Mouse (Mus musculus): ENCODE measurements around the gene Cul9. TPM values are rescaled to one million over a fixed set of nuclear protein-coding genes. Genes with fewer than 3 reads are reported as not detected.

Cul9 gene
- polyA plus RNA-seq, 1 experiment, result 22.0 TPM

- Histone ChIP-seq H3K27me3 (ENCODE audit: control insufficient read depth, insufficient read depth, low read length) (peaks cover 26% of the 10 kb centered on the region), H3K27ac (ENCODE audit: control insufficient read depth, insufficient read depth, low read length) (no peak overlapping the region)
These were observed 59.2 kb downstream of the Cul9 start for GRCm38 (mm10) chr17:46486995-46487394.

GRCm38 (mm10) chr17:46484461-46484875 is 61.7 kb downstream of the Cul9 start:
- H3K4me3 ChIP-seq (ENCODE audit: control insufficient read depth, insufficient read depth, low read length), result no peak overlapping the region
- H3K36me3 ChIP-seq (ENCODE audit: control insufficient read depth, insufficient read depth, low read length), result no peaks in the 10 kb centered on the region
- WGBS, result 12% methylated on average over 6 of the region's 6 CpGs
- H3K27ac ChIP-seq (ENCODE audit: control insufficient read depth, insufficient read depth, low read length), result no peak overlapping the region
- peaks cover 26% of the 10 kb centered on the region for H3K27me3 ChIP-seq (ENCODE audit: control insufficient read depth, insufficient read depth, low read length)
- TF ChIP-seq POLR2A (IDR thresholded peaks at IDR 0.05; ENCODE audit: control insufficient read depth, extremely low read depth, insufficient read depth, low read length, poor library complexity) (no peak), CTCF (IDR thresholded peaks at IDR 0.05; ENCODE audit: borderline replicate concordance, control insufficient read depth, extremely low read depth, insufficient read depth, low read length, poor library complexity) (no peak)
- no peaks in the 10 kb centered on the region; the same call in none of the 2 replicates for H3K4me1 ChIP-seq (replicated peaks; ENCODE audit: control insufficient read depth, insufficient read depth, low read length)
- DNase-seq, result no peak

More at GRCm38 (mm10) chr17:46486995-46487394, 59.2 kb downstream of the Cul9 start:
- H3K4me1 ChIP-seq (replicated peaks; ENCODE audit: control insufficient read depth, insufficient read depth, low read length), result no peaks in the 10 kb centered on the region; the same call in none of the 2 replicates
- no peak overlapping the region for H3K4me3 ChIP-seq (ENCODE audit: control insufficient read depth, insufficient read depth, low read length)
- no peak for DNase-seq
- H3K36me3 ChIP-seq (ENCODE audit: control insufficient read depth, insufficient read depth, low read length), result no peaks in the 10 kb centered on the region
- 16% methylated on average over 22 of the region's 22 CpGs for WGBS
- TF ChIP-seq POLR2A (IDR thresholded peaks at IDR 0.05; ENCODE audit: control insufficient read depth, extremely low read depth, insufficient read depth, low read length, poor library complexity) (no peak), CTCF (IDR thresholded peaks at IDR 0.05; ENCODE audit: borderline replicate concordance, control insufficient read depth, extremely low read depth, insufficient read depth, low read length, poor library complexity) (no peak)

GRCm38 (mm10) chr17:46484021-46484431 is 62.2 kb downstream of the Cul9 start:
- whole genome bisulfite sequencing, result 3% methylated on average over 13 of the region's 13 CpGs
- DNase-seq, result no peak
- H3K27me3 ChIP-seq (ENCODE audit: control insufficient read depth, insufficient read depth, low read length), result peaks cover 26% of the 10 kb centered on the region
- no peak overlapping the region for H3K4me3 ChIP-seq (ENCODE audit: control insufficient read depth, insufficient read depth, low read length)
- no peaks in the 10 kb centered on the region; the same call in none of the 2 replicates for H3K4me1 ChIP-seq (replicated peaks; ENCODE audit: control insufficient read depth, insufficient read depth, low read length)
- no peak overlapping the region for H3K27ac ChIP-seq (ENCODE audit: control insufficient read depth, insufficient read depth, low read length)
- TF ChIP-seq POLR2A (IDR thresholded peaks at IDR 0.05; ENCODE audit: control insufficient read depth, extremely low read depth, insufficient read depth, low read length, poor library complexity), result no peak
- TF ChIP-seq CTCF (IDR thresholded peaks at IDR 0.05; ENCODE audit: borderline replicate concordance, control insufficient read depth, extremely low read depth, insufficient read depth, low read length, poor library complexity), result no peak
- H3K36me3 ChIP-seq (ENCODE audit: control insufficient read depth, insufficient read depth, low read length), result no peaks in the 10 kb centered on the region

GRCm38 (mm10) chr17:46483561-46484001 is 62.6 kb downstream of the Cul9 start:
- DNase-seq, result no peak
- Histone ChIP-seq H3K36me3 (ENCODE audit: control insufficient read depth, insufficient read depth, low read length) (no peaks in the 10 kb centered on the region), H3K4me3 (ENCODE audit: control insufficient read depth, insufficient read depth, low read length) (peak overlapping the region; percentile 5; the same call in 1 of the 2 replicates), H3K27ac (ENCODE audit: control insufficient read depth, insufficient read depth, low read length) (no peak overlapping the region), H3K27me3 (ENCODE audit: control insufficient read depth, insufficient read depth, low read length) (peaks cover 26% of the 10 kb centered on the region), H3K4me1 (replicated peaks; ENCODE audit: control insufficient read depth, insufficient read depth, low read length) (no peaks in the 10 kb centered on the region; the same call in none of the 2 replicates)
- WGBS, result 2% methylated on average over 16 of the region's 16 CpGs
- TF ChIP-seq CTCF (IDR thresholded peaks at IDR 0.05; ENCODE audit: borderline replicate concordance, control insufficient read depth, extremely low read depth, insufficient read depth, low read length, poor library complexity), result no peak
- TF ChIP-seq POLR2A (IDR thresholded peaks at IDR 0.05; ENCODE audit: control insufficient read depth, extremely low read depth, insufficient read depth, low read length, poor library complexity), result no peak

- H3K36me3 ChIP-seq (ENCODE audit: control insufficient read depth, insufficient read depth, low read length), result no peaks in the 10 kb centered on the region
- DNase-seq, result no peak
- no peak overlapping the region for H3K27ac ChIP-seq (ENCODE audit: control insufficient read depth, insufficient read depth, low read length)
- H3K27me3 ChIP-seq (ENCODE audit: control insufficient read depth, insufficient read depth, low read length), result no peaks in the 10 kb centered on the region; the same call in 1 of the 2 replicates
- WGBS, result 95% methylated on average over 15 of the region's 15 CpGs
- no peak for TF ChIP-seq POLR2A (IDR thresholded peaks at IDR 0.05; ENCODE audit: control insufficient read depth, extremely low read depth, insufficient read depth, low read length, poor library complexity)
- TF ChIP-seq CTCF (IDR thresholded peaks at IDR 0.05; ENCODE audit: borderline replicate concordance, control insufficient read depth, extremely low read depth, insufficient read depth, low read length, poor library complexity), result no peak
- no peak overlapping the region for H3K4me3 ChIP-seq (ENCODE audit: control insufficient read depth, insufficient read depth, low read length)
- peaks cover 14% of the 10 kb centered on the region for H3K4me1 ChIP-seq (replicated peaks; ENCODE audit: control insufficient read depth, insufficient read depth, low read length)
These were observed 68.9 kb downstream of the Cul9 start for GRCm38 (mm10) chr17:46477286-46477685.

GRCm38 (mm10) chr17:46476601-46477000 is 69.6 kb downstream of the Cul9 start:
- DNase-seq, result peak; percentile 55
- Histone ChIP-seq H3K4me3 (ENCODE audit: control insufficient read depth, insufficient read depth, low read length) (no peak overlapping the region), H3K27ac (ENCODE audit: control insufficient read depth, insufficient read depth, low read length) (no peak overlapping the region), H3K4me1 (replicated peaks; ENCODE audit: control insufficient read depth, insufficient read depth, low read length) (peaks cover 14% of the 10 kb centered on the region), H3K36me3 (ENCODE audit: control insufficient read depth, insufficient read depth, low read length) (no peaks in the 10 kb centered on the region), H3K27me3 (ENCODE audit: control insufficient read depth, insufficient read depth, low read length) (no peaks in the 10 kb centered on the region; the same call in 1 of the 2 replicates)
- WGBS, result 57% methylated on average over 8 of the region's 8 CpGs
- TF ChIP-seq POLR2A (IDR thresholded peaks at IDR 0.05; ENCODE audit: control insufficient read depth, extremely low read depth, insufficient read depth, low read length, poor library complexity) (no peak), CTCF (IDR thresholded peaks at IDR 0.05; ENCODE audit: borderline replicate concordance, control insufficient read depth, extremely low read depth, insufficient read depth, low read length, poor library complexity) (no peak)

GRCm38 (mm10) chr17:46467830-46468229 is 78.4 kb downstream of the Cul9 start:
- H3K27me3 ChIP-seq (ENCODE audit: control insufficient read depth, insufficient read depth, low read length), result no peaks in the 10 kb centered on the region
- no peak overlapping the region for H3K27ac ChIP-seq (ENCODE audit: control insufficient read depth, insufficient read depth, low read length)
- WGBS, result 91% methylated on average over 9 of the region's 9 CpGs
- H3K36me3 ChIP-seq (ENCODE audit: control insufficient read depth, insufficient read depth, low read length), result no peaks in the 10 kb centered on the region
- H3K4me1 ChIP-seq (replicated peaks; ENCODE audit: control insufficient read depth, insufficient read depth, low read length), result no peaks in the 10 kb centered on the region
- H3K4me3 ChIP-seq (ENCODE audit: control insufficient read depth, insufficient read depth, low read length), result no peak overlapping the region
- TF ChIP-seq CTCF (IDR thresholded peaks at IDR 0.05; ENCODE audit: borderline replicate concordance, control insufficient read depth, extremely low read depth, insufficient read depth, low read length, poor library complexity), result no peak
- TF ChIP-seq POLR2A (IDR thresholded peaks at IDR 0.05; ENCODE audit: control insufficient read depth, extremely low read depth, insufficient read depth, low read length, poor library complexity), result no peak
- DNase-seq, result no peak

All from thymus, adult 2 months (tissue).